Comparison of ENCODE assay signal across 19 mouse cellular contexts in genomic region chr7:48963554-48963953, GRCm38 (mm10). TPM values are rescaled to one million over a fixed set of nuclear protein-coding genes. Genes with fewer than 3 reads are reported as not detected.
A peak's percentile ranks its signal among the peaks of the same experiment; 100 is the strongest.
DNase-seq lines count a peak whose midpoint lies in the region; ATAC-seq and TF ChIP-seq lines count a peak whose summit lies in the region.
"Had no signal": no experiment of that assay in that cellular context is flagged by ENCODE, and none has a peak within 500 bp of the region (broad histone marks: within the 10 kb centered on the region; RNA-seq: fewer than 3 reads in every experiment).

No protein-coding gene starts in this region.

- 51% methylated on average over 4 of the region's 4 CpGs for WGBS in forebrain, embryonic 16.5 days
- 58% methylated on average over 4 of the region's 4 CpGs for WGBS in forebrain, embryonic 12.5 days
- WGBS in hindbrain, embryonic 11.5 days: 39% methylated on average over 4 of the region's 4 CpGs
- WGBS in hindbrain, postnatal 0 days: 37% methylated on average over 4 of the region's 4 CpGs
- 34% methylated on average over 4 of the region's 4 CpGs for WGBS in midbrain, postnatal 0 days

- no peak for DNase-seq in hindbrain, embryonic 11.5 days (ENCODE audit: low spot score)
- DNase-seq in hindbrain, postnatal 0 days (ENCODE audit: low spot score): peak; percentile 62
- DNase-seq in midbrain, postnatal 0 days (ENCODE audit: low spot score): peak; percentile 60
- no peak for DNase-seq in kidney, postnatal 4 days
- DNase-seq in frontal cortex, postnatal 36 days (ENCODE audit: low spot score in 2 of 2): no peak
- no peak for DNase-seq in adrenal gland, postnatal 25 days
- DNase-seq: B cell, adult 2 months; gastrocnemius, postnatal 36 days; lung, embryonic 14.5 days; lung, postnatal 4 days had no signal

- H3K36me3 ChIP-seq in forebrain, embryonic 16.5 days (ENCODE audit: control insufficient read depth, insufficient read depth): no peaks in the 10 kb centered on the region
- no peaks in the 10 kb centered on the region for H3K36me3 ChIP-seq in forebrain, embryonic 12.5 days (replicated peaks)
- no peaks in the 10 kb centered on the region for H3K36me3 ChIP-seq in hindbrain, embryonic 11.5 days (ENCODE audit: control insufficient read depth, insufficient read depth, low read length)
- H3K36me3 ChIP-seq in hindbrain, postnatal 0 days (ENCODE audit: insufficient read depth, low read length): no peaks in the 10 kb centered on the region
- H3K36me3 ChIP-seq in midbrain, postnatal 0 days (ENCODE audit: insufficient read depth, low read length): no peaks in the 10 kb centered on the region
- H3K36me3 ChIP-seq: heart, embryonic 10.5 days; intestine, embryonic 15.5 days; limb, embryonic 10.5 days; stomach, embryonic 15.5 days had no signal

- H3K4me3 ChIP-seq in forebrain, embryonic 16.5 days (replicated peaks; ENCODE audit: low read length): no peak overlapping the region
- H3K4me3 ChIP-seq in forebrain, embryonic 12.5 days (replicated peaks): no peak overlapping the region
- no peak overlapping the region for H3K4me3 ChIP-seq in hindbrain, embryonic 11.5 days (ENCODE audit: low read depth, low read length)
- H3K4me3 ChIP-seq in hindbrain, postnatal 0 days (ENCODE audit: low read length): peak overlapping the region; percentile 21
- no peak overlapping the region for H3K4me3 ChIP-seq in midbrain, postnatal 0 days (ENCODE audit: low read depth, low read length)
- H3K4me3 ChIP-seq: heart, embryonic 10.5 days; intestine, embryonic 15.5 days; limb, embryonic 10.5 days; stomach, embryonic 15.5 days had no signal

- TF ChIP-seq CTCF in hindbrain, postnatal 0 days (IDR thresholded peaks at IDR 0.05; ENCODE audit: low read depth): no peak
- no peak for TF ChIP-seq CTCF in midbrain, postnatal 0 days (IDR thresholded peaks at IDR 0.05)

- H3K4me2 ChIP-seq in forebrain, embryonic 16.5 days (ENCODE audit: low read length): peak overlapping the region; percentile 29
- H3K4me2 ChIP-seq in forebrain, embryonic 12.5 days: no peak overlapping the region
- peak overlapping the region; percentile 29 for H3K4me2 ChIP-seq in hindbrain, embryonic 11.5 days (replicated peaks; ENCODE audit: low read depth, low read length)
- H3K4me2 ChIP-seq in hindbrain, postnatal 0 days (ENCODE audit: low read depth, low read length): peak overlapping the region; percentile 81
- peak overlapping the region; percentile 34 for H3K4me2 ChIP-seq in midbrain, postnatal 0 days (ENCODE audit: low read depth, low read length, poor library complexity, severe bottlenecking)
- H3K4me2 ChIP-seq: intestine, embryonic 15.5 days; liver, embryonic 11.5 days; lung, embryonic 14.5 days; stomach, embryonic 15.5 days had no signal

- H3K9ac ChIP-seq in forebrain, embryonic 16.5 days (replicated peaks; ENCODE audit: low read depth, low read length): no peak overlapping the region
- no peak overlapping the region for H3K9ac ChIP-seq in forebrain, embryonic 12.5 days
- H3K9ac ChIP-seq in hindbrain, embryonic 11.5 days (ENCODE audit: low read depth, low read length): peak overlapping the region; percentile 34
- peak overlapping the region; percentile 22; the same call in 1 of the 2 replicates for H3K9ac ChIP-seq in hindbrain, postnatal 0 days (replicated peaks; ENCODE audit: low read length)
- peak overlapping the region; percentile 33 for H3K9ac ChIP-seq in midbrain, postnatal 0 days (replicated peaks; ENCODE audit: low read length, poor library complexity, severe bottlenecking)
- H3K9ac ChIP-seq: intestine, embryonic 15.5 days; lung, embryonic 14.5 days; stomach, embryonic 15.5 days had no signal

- ATAC-seq in forebrain, embryonic 16.5 days: no peak
- ATAC-seq in forebrain, embryonic 12.5 days (ENCODE audit: low FRiP score): no peak
- ATAC-seq in hindbrain, embryonic 11.5 days (ENCODE audit: low FRiP score): no peak
- peak; percentile 4; the same call in 1 of the 2 replicates for ATAC-seq in hindbrain, postnatal 0 days
- no peak for ATAC-seq in midbrain, postnatal 0 days (ENCODE audit: low FRiP score)
- ATAC-seq: activated CD4-positive, CD25-positive, alpha-beta regulatory T cell, adult 4 months; intestine, embryonic 15.5 days; Patski had no signal

- peaks cover 32% of the 10 kb centered on the region for H3K4me1 ChIP-seq in forebrain, embryonic 16.5 days (replicated peaks; ENCODE audit: control insufficient read depth, insufficient read depth, low read length)
- peaks cover 74% of the 10 kb centered on the region for H3K4me1 ChIP-seq in forebrain, embryonic 12.5 days
- peaks cover 31% of the 10 kb centered on the region for H3K4me1 ChIP-seq in hindbrain, embryonic 11.5 days (replicated peaks; ENCODE audit: control insufficient read depth, insufficient read depth, low read length)
- peaks cover 36% of the 10 kb centered on the region for H3K4me1 ChIP-seq in hindbrain, postnatal 0 days (ENCODE audit: insufficient read depth, low read length)
- peaks cover 30% of the 10 kb centered on the region; the same call in 1 of the 2 replicates for H3K4me1 ChIP-seq in midbrain, postnatal 0 days (ENCODE audit: insufficient read depth, low read length)

- H3K27ac ChIP-seq in forebrain, embryonic 16.5 days (ENCODE audit: low read length): no peak overlapping the region
- no peak overlapping the region for H3K27ac ChIP-seq in forebrain, embryonic 12.5 days
- H3K27ac ChIP-seq in hindbrain, embryonic 11.5 days (ENCODE audit: low read depth, low read length): peak overlapping the region; percentile 36
- H3K27ac ChIP-seq in hindbrain, postnatal 0 days: peak overlapping the region; percentile 64
- no peak overlapping the region for H3K27ac ChIP-seq in midbrain, postnatal 0 days (ENCODE audit: low read depth, low read length)
- H3K27ac ChIP-seq: heart, embryonic 10.5 days; intestine, embryonic 15.5 days; limb, embryonic 10.5 days; stomach, embryonic 15.5 days had no signal

- peaks cover 33% of the 10 kb centered on the region for H3K27me3 ChIP-seq in forebrain, embryonic 16.5 days (replicated peaks; ENCODE audit: control insufficient read depth, insufficient read depth, low read length)
- H3K27me3 ChIP-seq in forebrain, embryonic 12.5 days: peaks cover 77% of the 10 kb centered on the region
- H3K27me3 ChIP-seq in hindbrain, embryonic 11.5 days (ENCODE audit: control insufficient read depth, insufficient read depth, low read length): no peaks in the 10 kb centered on the region
- H3K27me3 ChIP-seq in hindbrain, postnatal 0 days (ENCODE audit: insufficient read depth, low read length): no peaks in the 10 kb centered on the region
- no peaks in the 10 kb centered on the region for H3K27me3 ChIP-seq in midbrain, postnatal 0 days (ENCODE audit: insufficient read depth, low read length)

- no peaks in the 10 kb centered on the region for H3K9me3 ChIP-seq in forebrain, embryonic 16.5 days (ENCODE audit: control insufficient read depth, low read length)
- H3K9me3 ChIP-seq in forebrain, embryonic 12.5 days: no peaks in the 10 kb centered on the region
- H3K9me3 ChIP-seq in hindbrain, embryonic 11.5 days (ENCODE audit: control insufficient read depth, low read length): no peaks in the 10 kb centered on the region
- H3K9me3 ChIP-seq in hindbrain, postnatal 0 days (ENCODE audit: low read length): no peaks in the 10 kb centered on the region
- H3K9me3 ChIP-seq in midbrain, postnatal 0 days (ENCODE audit: low read length): no peaks in the 10 kb centered on the region
- H3K9me3 ChIP-seq: heart, embryonic 10.5 days; intestine, embryonic 15.5 days; limb, embryonic 10.5 days; stomach, embryonic 15.5 days had no signal

RNA-seq across cellular contexts. Expression of gene Nav2, which starts 55.0 kb away (rescaled TPM):
- polyA plus RNA-seq in forebrain, embryonic 16.5 days (2015; fragmentation: Nextera tagmentation; extraction: Ambion mirVana): 22.0 and 35.2 TPM in 2 replicates
- 8.1 and 10.9 TPM in 2 replicates for polyA plus RNA-seq in forebrain, embryonic 12.5 days (2016; fragmentation: Nextera tagmentation; extraction: Ambion mirVana)
- polyA plus RNA-seq in hindbrain, embryonic 11.5 days (2014; fragmentation: Nextera tagmentation; extraction: Ambion mirVana): 22.6 and 36.1 TPM in 2 replicates
- total RNA-seq in hindbrain, postnatal 0 days (2014; rRNA removed): 61.9 and 64.7 TPM in 2 replicates
- polyA plus RNA-seq in hindbrain, postnatal 0 days (2015; fragmentation: Nextera tagmentation; extraction: Ambion mirVana): 20.1 and 22.1 TPM in 2 replicates
- 53.8 and 67.5 TPM in 2 replicates for total RNA-seq in midbrain, postnatal 0 days (2014; rRNA removed)
- polyA plus RNA-seq in midbrain, postnatal 0 days (2015; fragmentation: Nextera tagmentation; extraction: Ambion mirVana): 12.4 and 18.3 TPM in 2 replicates
- total RNA-seq in adrenal gland, postnatal 25 days (2021): 9.8 and 11.6 TPM in 2 replicates

Comparison
In these comparisons a context has a peak if more than half of its experiments do, and no peak if none do; other contexts are left out.
1. DNase-seq: peak in hindbrain, postnatal 0 days (single experiment) and midbrain, postnatal 0 days (single experiment); none in hindbrain, embryonic 11.5 days (single experiment), kidney, postnatal 4 days (0 of 2), frontal cortex, postnatal 36 days (0 of 2) and adrenal gland, postnatal 25 days (single experiment).
2. H3K27ac ChIP-seq: peak in hindbrain, embryonic 11.5 days (single experiment) and hindbrain, postnatal 0 days (single experiment); none in forebrain, embryonic 16.5 days (single experiment), forebrain, embryonic 12.5 days (single experiment) and midbrain, postnatal 0 days (single experiment).
3. H3K9ac ChIP-seq: peak in hindbrain, embryonic 11.5 days (single experiment), hindbrain, postnatal 0 days (single experiment) and midbrain, postnatal 0 days (single experiment); none in forebrain, embryonic 16.5 days (single experiment) and forebrain, embryonic 12.5 days (single experiment).